Mouse (Mus musculus) small intestine, adult 2 months (tissue): ENCODE measurements around the gene Abcc9.

ENCODE experiments used
- CTCF ChIP-seq: fragments of 200-500 bp; IDR thresholded peaks from 2 replicates; pipeline ENCODE4 v1.5.1; 2012; ENCODE audit warnings: low read depth, mild to moderate bottlenecking, control low read depth, inconsistent platforms, low read length, moderate library complexity, mixed read lengths; ENCODE audit not compliant: insufficient replicate concordance, insufficient read length; ENCODE audit errors: extremely low read depth
- POLR2A ChIP-seq: fragments of 200-500 bp; IDR thresholded peaks from 2 replicates; pipeline ENCODE4 v1.6.1; 2012; ENCODE audit warnings: low read depth, mild to moderate bottlenecking, control low read depth, inconsistent platforms, low read length, moderate library complexity

DNA sequence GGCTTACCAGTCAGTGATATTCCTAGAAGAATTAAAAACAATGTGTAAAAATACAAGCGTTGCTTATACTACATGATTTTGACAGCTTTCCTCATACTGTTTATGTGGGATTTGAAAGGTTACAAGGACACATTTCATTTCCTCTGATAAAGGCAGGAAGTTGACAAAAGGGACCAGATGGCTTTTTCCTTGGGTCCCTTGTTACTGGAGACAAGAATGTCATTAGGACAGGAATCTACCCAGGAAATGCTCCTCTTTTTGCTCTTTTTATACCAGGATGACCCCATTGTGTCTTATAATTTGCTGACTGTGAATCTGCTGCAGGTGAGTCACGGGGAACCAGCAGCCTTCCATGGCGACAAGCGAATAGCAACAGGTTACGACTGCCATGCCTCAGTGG lies 162.0 kb downstream of the Abcc9 start:
- no peak for TF ChIP-seq POLR2A
- no peak for TF ChIP-seq CTCF
